ENCODE assay signal across 26 mouse cellular contexts in genomic region chr8:92759848-92760247, GRCm38 (mm10).
"Had no signal": no experiment of that assay in that cellular context is flagged by ENCODE, and none has a peak within 500 bp of the region (broad histone marks: within the 10 kb centered on the region; RNA-seq: fewer than 3 reads in every experiment).

No protein-coding gene starts in this region.

- H3K9ac ChIP-seq: hindbrain, embryonic 12.5 days; hindbrain, embryonic 14.5 days; intestine, embryonic 15.5 days; limb, embryonic 12.5 days; liver, embryonic 13.5 days; liver, embryonic 15.5 days; liver, postnatal 0 days had no signal

- H3K27me3 ChIP-seq: intestine, embryonic 15.5 days; liver, embryonic 13.5 days; liver, embryonic 15.5 days had no signal

- H3K36me3 ChIP-seq: hindbrain, embryonic 10.5 days; hindbrain, embryonic 12.5 days; intestine, embryonic 15.5 days; limb, embryonic 10.5 days; limb, embryonic 12.5 days; liver, embryonic 13.5 days; liver, embryonic 15.5 days had no signal

- DNase-seq: gastrocnemius, adult 2 months; gastrocnemius, postnatal 10 days; gastrocnemius, postnatal 25 days; kidney, adult 18-20 months; kidney, adult 8-10 months; kidney, postnatal 10 days; kidney, postnatal 25 days; kidney, postnatal 4 days; liver; liver, embryonic 13.5 days; liver, postnatal 0 days had no signal

- H3K4me2 ChIP-seq: hindbrain, embryonic 12.5 days; hindbrain, embryonic 14.5 days; intestine, embryonic 15.5 days; limb, embryonic 12.5 days; liver, embryonic 11.5 days; liver, embryonic 13.5 days; liver, embryonic 15.5 days had no signal

- H3K9me3 ChIP-seq: intestine, embryonic 15.5 days; limb, embryonic 10.5 days; liver, embryonic 13.5 days; liver, embryonic 15.5 days had no signal

- H3K4me1 ChIP-seq: intestine, embryonic 15.5 days; liver, embryonic 13.5 days; liver, embryonic 15.5 days had no signal

- ATAC-seq: forebrain, embryonic 16.5 days; hindbrain, embryonic 16.5 days; inflammation-experienced regulatory T-cells, adult 6 months; intestine, embryonic 15.5 days; intestine, postnatal 0 days; liver, postnatal 0 days had no signal

- H3K4me3 ChIP-seq: gastrocnemius, adult 2 months; heart, adult 2 months; hindbrain, embryonic 10.5 days; hindbrain, embryonic 12.5 days; intestine, embryonic 15.5 days; layer of hippocampus, adult 2 months; left cerebral cortex, adult 2 months; limb, embryonic 10.5 days; limb, embryonic 12.5 days; liver, embryonic 13.5 days; liver, embryonic 15.5 days had no signal

- H3K27ac ChIP-seq: gastrocnemius, adult 2 months; hindbrain, embryonic 10.5 days; hindbrain, embryonic 12.5 days; hindbrain, embryonic 14.5 days; intestine, embryonic 15.5 days; layer of hippocampus, adult 2 months; left cerebral cortex, adult 2 months; limb, embryonic 10.5 days; limb, embryonic 12.5 days; liver, embryonic 13.5 days; liver, embryonic 15.5 days had no signal
